Mouse (Mus musculus) cortical plate, adult 2 months (tissue): ENCODE data around the gene Afg1l. TPM values are rescaled to one million over a fixed set of nuclear protein-coding genes. Genes with fewer than 3 reads are reported as not detected.

Experiments used
- H3K27ac ChIP-seq: fragments of 200-500 bp; 2 replicates; pipeline ENCODE4 v1.5.1; 2012; ENCODE audit warnings: low read length, control low read depth, inconsistent platforms; ENCODE audit not compliant: insufficient read depth
- H3K4me1 ChIP-seq: fragments of 200-500 bp; 2 replicates; pipeline ENCODE4 v1.6.1; 2011; ENCODE audit warnings: low read length; ENCODE audit not compliant: control insufficient read depth, insufficient read depth
- H3K4me3 ChIP-seq: fragments of 200-500 bp; 2 replicates; pipeline ENCODE4 v1.5.1; 2011; ENCODE audit warnings: mild to moderate bottlenecking, low read length, control low read depth; ENCODE audit not compliant: insufficient read depth
- CTCF ChIP-seq: fragments of 200-500 bp; IDR thresholded peaks from 2 replicates; pipeline ENCODE4 v1.5.1; 2011; ENCODE audit warnings: mild to moderate bottlenecking, control low read depth, low read length; ENCODE audit not compliant: insufficient read depth; ENCODE audit errors: extremely low read depth
- POLR2A ChIP-seq: fragments of 200-500 bp; IDR thresholded peaks from 2 replicates; pipeline ENCODE4 v1.6.1; 2011; ENCODE audit warnings: mild to moderate bottlenecking, low read length, control low read depth; ENCODE audit not compliant: insufficient read depth; ENCODE audit errors: extremely low read depth
- polyA plus RNA-seq: library from polyadenylated mRNA; depleted of rRNA; stranded (reverse); fragments of >200 nt; gene quantifications from 2 replicates; pipeline ENCODE4 v1.2.3, GENCODE M21; 2012

The Afg1l gene
- polyA plus RNA-seq, 1 experiment, result 19.6 TPM

DNA sequence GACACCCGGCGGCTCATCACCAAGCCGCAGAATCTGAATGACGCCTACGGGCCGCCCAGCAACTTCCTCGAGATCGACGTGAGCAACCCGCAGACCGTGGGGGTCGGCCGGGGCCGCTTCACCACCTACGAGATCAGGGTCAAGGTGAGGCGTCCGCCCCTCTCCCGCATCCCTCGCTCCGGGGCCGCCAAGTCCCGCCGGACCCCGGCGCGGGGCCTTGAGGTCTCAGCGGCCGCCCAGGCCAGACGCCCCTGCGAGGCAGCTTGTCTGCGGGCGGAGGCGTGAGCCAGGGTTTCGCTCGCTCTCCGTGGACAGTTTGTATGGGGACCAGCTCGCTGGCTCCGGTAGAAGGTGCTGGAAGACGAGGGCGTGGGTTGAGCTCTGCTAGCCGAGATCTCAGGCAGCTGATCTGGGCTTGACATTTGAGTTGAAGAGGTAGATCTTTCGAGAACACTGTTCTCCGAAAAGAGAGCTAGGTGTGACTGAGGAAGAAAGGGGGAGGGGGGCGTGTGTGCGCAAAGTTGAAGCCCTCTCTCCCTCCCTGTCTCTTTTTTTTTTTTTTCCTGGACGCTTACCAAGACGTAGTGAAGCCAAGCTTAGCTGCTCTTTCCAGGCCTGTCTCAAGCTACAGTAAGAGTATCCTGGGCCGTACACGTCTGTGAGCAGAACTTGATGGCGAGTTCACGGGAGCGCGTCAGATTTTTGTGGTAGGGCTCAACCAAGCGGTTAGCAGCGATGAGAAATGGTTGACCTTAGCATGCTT lies 24.2 kb upstream of the Afg1l start:
- TF ChIP-seq POLR2A (no peak), CTCF (no peak)
- no peaks in the 10 kb centered on the region; the same call in 1 of the 2 replicates for H3K4me1 ChIP-seq
- H3K27ac ChIP-seq, result peak overlapping the region; percentile 98
- peak overlapping the region; percentile 84 for H3K4me3 ChIP-seq

DNA sequence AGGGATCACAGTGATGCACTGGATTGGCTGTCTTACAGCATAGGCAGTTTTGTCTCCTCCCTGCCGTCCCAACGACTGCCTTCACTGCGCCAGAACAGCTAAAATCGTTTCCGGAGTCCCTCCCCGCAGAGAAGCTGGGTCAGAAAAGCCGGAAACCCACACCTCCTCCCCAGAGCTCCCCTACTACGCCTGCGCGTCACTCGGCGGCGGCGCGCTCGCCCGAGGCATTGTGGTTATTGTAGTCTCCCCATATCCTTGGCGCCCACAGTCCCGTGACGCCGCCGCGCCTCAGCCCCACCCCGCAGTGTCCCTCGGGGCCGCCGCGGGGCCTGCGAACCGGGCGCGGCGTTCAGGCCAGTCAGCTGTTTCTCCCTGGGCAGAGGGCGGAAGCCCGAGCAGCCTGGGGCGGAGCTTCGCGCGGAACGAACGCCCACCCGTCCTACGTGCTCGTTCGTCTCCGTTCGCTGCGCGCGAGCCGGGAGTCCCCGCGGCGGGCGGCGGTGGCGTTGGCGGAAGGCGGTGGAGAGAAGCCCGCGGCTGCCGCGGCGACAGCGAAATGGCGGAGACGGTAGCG lies 23.5 kb upstream of the Afg1l start, which contains the start of gene Snx3:
Snx3 (plus strand) TSS at position 256 of the 574 bp plus-strand sequence.
- TF ChIP-seq POLR2A, result peak; percentile 77
- no peak for TF ChIP-seq CTCF
- peak within 1 kb of the TSS; percentile 98 for H3K27ac ChIP-seq
- H3K4me3 ChIP-seq, result peak within 1 kb of the TSS; percentile 84
- no peaks in the 10 kb centered on the region for H3K4me1 ChIP-seq

DNA sequence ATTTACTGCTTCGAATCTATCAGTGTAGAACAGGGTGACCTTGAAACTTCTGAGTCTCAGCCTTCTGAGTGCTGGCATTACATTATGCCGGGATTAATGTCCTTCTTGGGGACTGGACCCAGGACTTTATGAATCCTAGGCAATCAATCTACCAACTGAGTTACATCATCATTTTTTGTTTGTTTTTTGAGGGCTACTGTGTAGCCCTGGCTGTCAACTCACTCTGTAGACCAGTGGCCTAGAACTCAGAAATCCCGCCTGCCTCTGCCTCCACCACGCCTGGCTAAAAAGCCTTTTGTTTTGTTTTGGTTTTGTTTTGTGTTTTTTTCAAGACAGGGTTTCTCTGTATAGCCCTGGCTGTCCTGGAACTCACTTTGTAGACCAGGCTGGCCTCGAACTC lies 22.8 kb upstream of the Afg1l start:
- Histone ChIP-seq H3K27ac (no peak overlapping the region), H3K4me3 (peak overlapping the region; percentile 84; the same call in 1 of the 2 replicates), H3K4me1 (no peaks in the 10 kb centered on the region)
- TF ChIP-seq POLR2A (no peak), CTCF (no peak)

DNA sequence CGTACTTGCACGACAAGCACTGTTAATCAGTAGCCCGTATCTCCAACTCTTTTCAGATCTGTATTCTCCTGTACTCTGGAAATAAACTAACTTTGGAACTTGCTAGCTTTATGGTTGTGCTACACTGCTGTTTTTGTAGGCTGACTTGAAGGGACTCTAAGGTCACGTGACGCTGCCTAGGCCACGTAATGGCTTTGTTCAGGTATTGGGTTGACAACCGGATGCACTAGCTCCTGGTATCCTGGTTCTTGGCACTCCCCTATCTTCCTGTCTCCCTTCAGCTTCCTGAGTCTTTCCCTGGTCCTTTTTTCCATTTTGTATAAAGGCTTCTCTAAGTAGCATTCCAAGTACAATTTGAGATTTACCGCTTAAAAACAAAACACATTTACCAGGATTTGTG lies 22.2 kb upstream of the Afg1l start:
- H3K27ac ChIP-seq, result no peak overlapping the region
- H3K4me1 ChIP-seq, result no peaks in the 10 kb centered on the region
- no peak for TF ChIP-seq POLR2A
- no peak for TF ChIP-seq CTCF
- H3K4me3 ChIP-seq, result no peak overlapping the region

DNA sequence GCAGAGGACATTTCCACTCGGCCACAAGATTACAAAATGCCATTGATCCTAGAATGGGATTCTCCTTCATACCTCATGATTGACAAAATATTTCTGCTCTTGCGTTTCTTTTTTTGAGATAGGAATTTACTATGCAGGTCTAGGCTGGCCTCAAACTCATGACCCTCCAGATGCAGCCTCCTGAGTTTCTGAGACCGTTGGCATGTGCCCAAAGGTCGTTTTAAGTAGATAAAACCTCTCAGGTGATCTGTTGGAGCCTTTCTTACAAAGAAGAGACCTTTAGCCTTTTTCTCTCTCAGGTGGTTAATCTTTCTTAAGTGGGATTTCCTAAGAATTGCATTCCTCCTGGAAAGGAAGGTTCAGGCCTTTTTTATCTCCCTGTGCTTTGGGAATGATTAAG lies 14.6 kb upstream of the Afg1l start:
- no peak overlapping the region for H3K27ac ChIP-seq
- TF ChIP-seq POLR2A, result no peak
- no peak for TF ChIP-seq CTCF
- no peaks in the 10 kb centered on the region for H3K4me1 ChIP-seq
- no peak overlapping the region for H3K4me3 ChIP-seq

DNA sequence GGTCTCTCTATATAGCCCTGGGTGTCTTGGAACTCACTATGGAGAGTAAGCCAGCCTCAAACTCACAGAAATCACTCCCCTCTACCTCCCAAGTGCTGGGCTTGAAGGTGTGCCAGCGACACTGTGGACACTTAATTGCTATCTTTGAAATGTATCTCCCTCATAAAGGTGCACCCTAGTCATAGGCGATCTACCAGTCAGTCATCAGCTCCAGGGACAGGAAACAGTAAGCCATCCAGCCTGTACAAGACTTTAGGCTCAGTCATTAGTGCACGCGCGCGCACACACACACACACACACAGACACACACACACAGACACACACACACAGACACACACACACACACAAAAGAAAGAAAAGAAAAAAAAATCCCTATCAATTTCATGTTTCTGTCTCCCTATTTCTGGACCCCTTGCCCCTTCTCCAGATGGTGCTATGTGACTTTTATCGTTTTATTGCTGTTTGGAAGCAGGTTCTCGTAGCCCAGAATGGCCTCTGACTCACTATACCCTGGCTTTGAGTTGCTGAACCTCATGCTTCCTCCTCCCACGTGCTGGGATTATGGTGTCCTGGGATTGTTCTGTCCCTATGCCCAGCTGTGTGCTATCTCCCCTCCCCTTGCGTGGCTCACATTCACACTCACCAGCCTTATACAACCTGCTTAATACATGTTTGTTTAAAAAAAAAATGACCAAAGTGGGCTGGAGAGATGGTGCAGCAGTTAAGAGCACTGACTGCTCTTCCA lies 13.8 kb upstream of the Afg1l start:
- no peak overlapping the region for H3K4me3 ChIP-seq
- TF ChIP-seq POLR2A (no peak), CTCF (no peak)
- no peaks in the 10 kb centered on the region for H3K4me1 ChIP-seq
- no peak overlapping the region for H3K27ac ChIP-seq

DNA sequence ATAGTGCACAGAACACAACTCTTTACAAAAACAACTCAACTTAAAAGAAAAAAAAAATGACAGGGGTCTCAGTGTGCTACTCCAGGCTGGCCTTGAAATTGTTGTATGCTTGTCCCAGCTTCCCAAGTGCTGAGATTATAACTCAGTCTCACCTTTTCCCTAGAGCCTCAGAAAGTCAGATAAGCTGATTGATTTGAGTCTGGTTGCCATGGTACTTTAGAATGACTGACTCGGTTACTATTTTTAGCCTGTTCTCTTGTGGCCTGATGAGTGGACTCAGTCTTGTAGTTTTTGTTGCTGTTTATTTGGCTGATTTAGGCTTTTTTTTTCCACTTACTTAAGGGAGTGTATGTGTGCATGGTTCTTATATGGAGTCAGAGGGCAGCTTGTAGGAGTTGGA lies 12.8 kb upstream of the Afg1l start:
- Histone ChIP-seq H3K27ac (no peak overlapping the region), H3K4me1 (no peaks in the 10 kb centered on the region), H3K4me3 (no peak overlapping the region)
- TF ChIP-seq POLR2A (no peak), CTCF (no peak)

DNA sequence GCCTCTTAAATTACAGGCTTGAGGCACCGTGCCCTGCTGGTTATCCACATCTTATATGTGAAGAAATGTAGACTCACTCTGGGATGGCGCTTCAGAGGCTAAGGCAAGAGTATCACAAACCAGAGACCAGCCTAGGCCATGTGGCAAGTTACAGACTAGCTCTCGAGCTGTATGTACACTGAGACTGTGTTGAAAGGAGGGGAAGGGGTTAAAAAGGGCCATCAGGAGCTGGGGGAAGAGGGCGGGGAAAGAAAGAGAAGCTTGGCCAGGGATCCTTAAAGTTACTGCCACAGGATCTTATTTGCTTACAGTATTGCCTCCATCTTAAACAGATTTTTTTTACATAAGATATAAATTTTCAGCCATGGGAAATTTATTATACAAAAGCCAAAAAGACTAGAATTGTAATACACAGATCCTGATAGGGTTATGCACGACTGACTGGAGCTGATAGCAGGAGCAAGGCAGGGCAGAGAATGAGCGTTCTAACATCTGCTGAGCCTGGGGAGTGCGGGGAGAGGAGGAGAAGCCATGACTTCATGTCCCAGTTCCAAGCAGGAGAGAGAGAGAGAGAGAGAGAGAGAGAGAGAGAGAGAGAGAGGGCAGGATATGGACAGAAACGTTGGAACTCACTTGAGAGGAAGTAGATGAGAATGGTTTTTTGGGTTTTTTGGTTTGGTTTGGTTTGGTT lies 10.4 kb upstream of the Afg1l start:
- no peak for TF ChIP-seq CTCF
- no peak for TF ChIP-seq POLR2A

DNA sequence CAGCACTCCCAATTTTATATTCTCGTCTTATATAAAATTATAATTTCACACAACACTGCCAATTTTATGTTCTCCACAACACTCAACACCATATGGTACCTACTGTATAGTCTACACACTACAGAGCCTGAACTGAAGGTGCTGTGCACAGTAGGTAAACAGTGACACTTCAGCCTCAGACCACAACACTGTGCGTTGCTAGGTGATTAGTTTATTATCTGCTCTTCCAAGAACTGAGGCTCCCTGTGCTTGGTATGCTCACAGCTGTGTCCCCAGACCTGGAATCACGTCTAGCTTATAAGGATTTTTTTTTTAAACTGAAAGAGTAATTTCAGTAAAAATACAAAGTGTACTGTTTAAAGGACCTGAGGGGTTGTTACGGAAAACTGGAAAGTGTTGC lies 2.4 kb upstream of the Afg1l start:
- 0 out of 2 replicates have a peak, but pooled peaks cover 1% of the 10 kb centered on the region for H3K4me1 ChIP-seq
- no peak for TF ChIP-seq CTCF
- TF ChIP-seq POLR2A, result no peak
- H3K27ac ChIP-seq, result no peak overlapping the region
- no peak overlapping the region for H3K4me3 ChIP-seq

More for the DNA sequence above, 10.4 kb upstream of the Afg1l start:
- Histone ChIP-seq H3K27ac (no peak overlapping the region), H3K4me3 (no peak overlapping the region), H3K4me1 (no peaks in the 10 kb centered on the region)
